Mouse (Mus musculus): ENCODE results near the gene Foxp2.

Gene Foxp2

DNA sequence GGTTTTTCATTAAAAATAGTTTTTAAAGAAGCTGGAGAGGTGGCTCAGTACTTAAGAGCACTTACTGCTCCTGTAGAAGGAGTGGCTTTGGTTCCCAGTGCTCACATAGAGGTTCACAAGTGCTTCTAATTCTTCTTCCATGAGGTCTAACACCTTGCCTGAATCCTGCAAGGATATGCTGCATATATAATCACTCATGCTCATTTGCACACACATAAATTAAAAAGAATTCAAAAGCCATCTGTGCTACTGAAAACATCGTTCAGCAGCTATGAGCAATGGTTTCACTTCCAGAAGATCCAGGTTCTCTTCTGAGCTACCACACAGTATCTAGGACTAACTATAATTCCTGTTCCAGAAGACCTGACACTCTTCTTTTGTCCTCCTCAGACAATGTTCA is 200.4 kb downstream of the Foxp2 start:
- DNase-seq (ENCODE audit: low spot score): no peak

DNA sequence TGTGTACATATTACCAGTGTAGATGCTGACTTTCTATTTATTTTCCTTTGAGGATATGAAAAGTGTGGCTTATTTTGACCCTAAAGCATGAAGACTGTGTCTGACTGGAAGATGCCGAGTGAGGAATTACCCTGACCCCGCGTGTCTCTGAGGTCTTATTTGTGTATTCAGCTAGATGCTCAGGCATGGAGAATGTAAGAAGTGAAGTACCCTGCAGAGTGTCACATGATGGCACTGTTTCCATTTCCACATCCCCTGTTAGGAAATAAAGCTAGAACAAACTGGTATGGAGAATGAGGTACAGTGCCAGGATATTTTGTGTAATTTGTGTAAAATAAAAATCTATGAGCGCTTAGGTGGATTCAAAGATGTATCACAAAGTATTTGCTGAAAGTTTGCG is 219.8 kb downstream of the Foxp2 start:
- no peak for DNase-seq (ENCODE audit: low spot score)

DNA sequence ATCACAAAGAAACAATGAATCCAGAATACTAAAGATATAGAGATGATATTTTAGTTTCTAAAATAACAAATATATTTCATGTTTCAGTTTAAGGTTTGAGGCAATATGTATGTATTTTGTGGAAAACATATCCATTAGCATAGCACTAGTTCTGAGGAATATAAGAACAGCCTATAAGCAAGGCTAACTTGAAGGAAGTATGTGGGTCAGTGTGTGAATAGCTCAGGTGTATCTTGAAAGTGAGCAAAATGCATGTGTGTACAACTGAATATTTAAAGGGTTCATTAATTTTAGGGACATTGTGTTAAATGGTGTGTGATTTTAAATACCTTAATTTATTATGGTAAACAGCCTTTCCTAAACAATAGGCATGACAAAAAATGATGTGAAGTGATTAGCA is 220.2 kb downstream of the Foxp2 start:
- DNase-seq (ENCODE audit: low spot score): no peak

DNA sequence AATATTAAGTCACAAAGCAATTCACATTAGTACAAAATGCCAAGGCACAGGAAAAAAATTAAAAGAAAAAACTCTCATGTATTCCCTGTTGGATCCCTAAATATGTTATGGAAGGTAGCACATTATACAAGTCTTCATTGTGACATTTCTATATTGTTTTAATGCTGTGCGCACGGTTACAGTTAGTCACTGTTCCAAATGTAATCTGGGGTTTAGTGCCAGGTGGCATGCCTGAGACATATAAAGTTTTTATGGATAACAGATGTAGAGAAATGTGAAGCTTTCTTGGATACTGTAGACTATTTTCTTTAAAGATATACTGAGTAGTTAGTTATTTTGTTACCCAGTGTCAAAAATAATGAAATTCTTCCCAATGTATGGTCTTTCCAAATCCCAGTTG is 229.0 kb downstream of the Foxp2 start:
- no peak for DNase-seq (ENCODE audit: low spot score)

DNA sequence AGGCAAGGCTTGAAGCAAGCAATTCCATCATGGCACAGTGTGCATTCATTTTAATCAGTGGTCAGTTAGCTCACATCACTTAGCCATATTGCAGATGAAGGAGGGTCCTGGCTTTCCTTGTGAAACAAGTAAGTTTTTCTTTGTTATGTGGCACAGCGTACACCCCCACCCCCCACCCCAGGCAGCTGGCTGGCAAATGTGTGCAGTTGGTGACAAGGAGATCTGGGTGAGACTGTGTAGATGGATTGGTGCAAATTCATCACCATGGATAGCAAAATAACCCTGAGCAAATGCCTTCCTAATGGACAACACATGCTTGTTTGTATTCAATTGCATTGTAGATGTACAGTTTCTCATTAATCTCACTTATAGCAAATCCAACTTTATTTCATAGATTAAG is 240.9 kb downstream of the Foxp2 start:
- no peak for DNase-seq (ENCODE audit: low spot score)

DNA sequence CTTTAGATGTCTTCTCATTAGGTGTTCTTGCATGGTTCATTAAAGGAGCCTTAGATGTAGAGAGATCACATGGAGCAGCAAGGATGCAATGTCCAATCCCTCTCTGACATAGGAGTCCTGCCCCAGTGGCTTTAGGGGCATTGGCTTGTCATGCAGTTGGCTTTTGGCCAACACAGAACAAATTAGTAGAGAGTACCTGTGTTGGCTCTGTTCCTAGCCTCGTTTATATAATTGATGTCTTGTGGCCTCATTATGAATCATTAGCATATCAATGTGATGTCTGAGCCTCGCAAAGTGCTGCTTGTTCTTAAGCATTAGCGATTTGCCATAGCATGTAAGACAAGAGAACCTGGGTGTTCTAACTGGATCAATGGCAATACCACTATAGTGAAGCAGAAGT is 250.5 kb downstream of the Foxp2 start:
- DNase-seq (ENCODE audit: low spot score): no peak

DNA sequence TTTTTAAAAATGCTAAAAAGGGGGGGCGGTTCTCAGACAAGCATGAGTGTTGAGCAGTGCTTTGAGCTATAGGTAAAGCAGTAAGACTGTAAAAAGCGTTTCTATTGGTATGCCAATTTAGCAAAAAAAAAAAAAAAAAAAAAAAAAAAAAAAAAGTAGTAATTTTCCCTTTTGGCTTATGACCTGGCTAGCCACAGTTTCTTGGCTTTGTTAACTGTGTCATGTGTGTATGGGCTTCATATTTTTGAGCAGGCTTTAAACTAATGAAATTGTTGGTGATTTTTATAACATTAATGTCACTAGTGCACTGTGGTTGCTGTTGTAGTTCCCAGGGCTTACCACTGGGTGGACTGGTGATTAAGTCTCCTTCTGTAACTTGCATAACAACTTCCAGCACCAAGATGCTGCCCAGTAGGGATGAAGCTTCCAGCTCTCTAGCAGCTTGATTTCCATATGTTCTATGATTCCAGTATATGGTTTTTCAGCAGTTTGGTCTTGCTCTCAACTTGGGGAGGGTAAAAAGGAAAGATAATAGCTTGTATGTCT is 262.4 kb downstream of the Foxp2 start:
- no peak for DNase-seq (ENCODE audit: low spot score)

DNA sequence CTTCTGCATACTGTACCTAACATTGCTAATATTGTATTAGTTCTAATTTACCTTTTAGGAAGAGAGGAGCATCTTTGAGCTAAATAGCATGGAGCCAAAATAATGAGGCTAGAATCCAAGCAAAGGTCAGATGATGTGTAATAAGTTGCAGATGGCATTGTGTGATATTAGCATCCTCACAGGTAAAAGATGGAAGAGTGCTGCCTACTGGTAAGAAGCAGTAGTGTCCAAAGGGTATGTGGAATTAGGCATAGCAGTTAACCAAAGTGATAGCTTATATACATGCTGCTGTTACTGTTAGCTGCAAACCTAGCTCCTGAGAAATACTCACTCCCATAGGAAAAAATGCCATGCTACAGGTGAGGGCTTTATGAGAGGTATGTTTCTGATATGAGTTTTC is 275.6 kb downstream of the Foxp2 start:
- DNase-seq (ENCODE audit: low spot score): no peak

DNA sequence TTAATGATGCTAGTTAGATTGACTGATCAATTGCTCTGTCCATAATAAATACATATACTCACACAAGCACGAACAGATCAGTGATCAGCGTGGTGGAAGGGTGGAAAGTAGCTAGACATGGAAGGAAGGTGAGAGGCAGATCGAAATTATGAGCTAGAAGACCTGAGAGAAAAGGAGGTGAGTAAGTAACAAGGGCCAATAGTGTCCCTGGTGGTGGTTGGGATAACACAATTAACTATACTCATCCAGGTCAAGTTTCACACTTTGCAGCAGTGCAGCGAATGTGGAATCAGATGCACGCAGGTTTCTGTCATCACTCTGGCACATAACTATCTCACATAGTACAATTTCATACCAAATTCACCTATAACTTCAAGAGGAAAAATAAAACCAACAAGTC is 291.7 kb downstream of the Foxp2 start:
- DNase-seq (ENCODE audit: low spot score): no peak

DNA sequence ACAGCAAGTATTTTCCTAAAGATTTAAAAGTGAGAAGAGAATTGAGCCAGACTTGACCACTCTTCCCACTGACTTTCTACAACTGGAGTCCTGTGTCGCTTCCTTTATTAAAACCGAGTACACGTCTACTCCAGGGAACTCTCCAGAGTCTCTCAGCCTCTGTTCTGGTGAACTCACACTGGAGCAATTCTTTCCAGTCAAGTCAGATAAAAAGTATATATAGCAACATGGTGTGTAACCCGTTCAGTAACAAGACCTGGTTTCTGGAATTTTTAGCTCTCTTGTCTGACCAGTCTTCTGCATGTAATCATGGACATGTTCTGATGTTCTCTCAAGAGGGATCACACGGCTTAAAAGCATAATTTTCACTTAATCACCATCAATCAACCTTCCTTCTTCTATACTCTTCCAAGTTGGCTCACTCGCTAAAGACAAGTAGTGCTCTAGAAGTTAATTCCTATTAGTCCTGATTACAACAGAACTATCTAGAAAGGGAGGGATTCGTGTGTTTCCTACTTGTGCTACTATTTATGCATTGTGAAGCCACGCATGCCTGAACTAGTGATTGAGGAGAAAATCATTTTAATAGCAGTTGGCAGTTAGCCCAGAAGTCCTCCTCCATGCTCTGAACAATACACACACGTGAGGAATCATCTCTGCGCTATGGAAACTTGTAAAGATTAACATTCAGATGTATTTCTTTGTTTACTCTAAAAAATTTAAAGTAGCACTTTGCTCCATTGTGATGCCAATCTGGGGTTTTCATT is 341.2 kb downstream of the Foxp2 start:
- DNase-seq (ENCODE audit: low spot score): no peak

DNA sequence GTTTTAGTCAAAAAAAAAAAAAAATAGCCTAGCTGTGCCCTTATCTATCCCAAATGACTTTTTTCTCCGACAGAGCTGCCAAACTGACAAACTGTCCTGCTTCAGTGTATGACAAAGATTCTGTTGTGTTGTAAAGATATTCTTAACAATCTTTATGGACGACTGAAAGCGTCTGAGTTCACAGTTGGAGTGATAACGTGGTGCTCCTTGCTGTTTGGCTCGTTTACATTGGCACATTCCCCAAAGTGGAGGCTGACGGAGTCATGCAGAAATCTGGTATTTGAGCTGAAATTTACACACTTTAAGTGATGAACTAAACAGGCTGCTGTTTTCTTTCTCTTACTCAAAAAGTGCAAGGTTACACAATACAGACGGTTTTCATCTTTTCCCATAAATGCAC is 356.2 kb downstream of the Foxp2 start:
- DNase-seq (ENCODE audit: low spot score): no peak

DNA sequence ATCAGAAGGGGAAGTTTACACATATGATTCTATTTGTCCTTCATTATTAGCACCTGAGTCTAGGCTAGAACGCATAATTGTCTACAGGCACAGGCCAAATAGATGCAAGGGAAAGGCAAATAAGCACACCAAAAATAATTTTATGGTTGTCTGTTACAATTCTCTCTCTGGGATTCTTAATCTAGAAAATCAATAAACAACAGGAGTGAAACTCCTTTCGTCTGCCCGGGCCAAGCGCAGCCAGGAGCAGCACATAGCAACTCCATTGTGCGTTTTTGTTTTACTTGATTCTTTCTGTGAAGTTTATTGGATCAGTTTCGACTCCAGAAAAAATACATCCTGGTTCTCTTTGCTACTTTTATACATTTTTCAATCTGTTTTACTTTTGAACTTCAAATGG is 356.7 kb downstream of the Foxp2 start:
- no peak for DNase-seq (ENCODE audit: low spot score)

DNA sequence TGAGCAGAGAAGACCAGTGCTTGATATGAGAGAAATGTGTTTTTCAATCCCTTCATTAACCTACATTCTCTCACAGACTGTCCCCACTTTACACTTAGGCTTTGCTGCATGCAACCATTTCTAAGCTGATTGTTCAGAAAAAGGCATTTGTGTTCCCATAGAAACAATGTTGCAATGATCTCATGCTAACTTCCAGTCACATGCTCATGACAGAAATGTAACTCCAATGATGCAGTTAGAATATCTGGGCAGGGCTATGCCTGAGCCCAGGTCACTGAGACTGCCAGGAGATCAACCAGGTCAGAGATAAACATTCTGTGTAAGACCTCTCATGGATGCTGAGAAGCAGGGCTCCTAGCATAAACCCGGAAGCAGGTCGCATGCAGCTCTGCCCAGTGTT is 367.0 kb downstream of the Foxp2 start:
- DNase-seq (ENCODE audit: low spot score): no peak

DNA sequence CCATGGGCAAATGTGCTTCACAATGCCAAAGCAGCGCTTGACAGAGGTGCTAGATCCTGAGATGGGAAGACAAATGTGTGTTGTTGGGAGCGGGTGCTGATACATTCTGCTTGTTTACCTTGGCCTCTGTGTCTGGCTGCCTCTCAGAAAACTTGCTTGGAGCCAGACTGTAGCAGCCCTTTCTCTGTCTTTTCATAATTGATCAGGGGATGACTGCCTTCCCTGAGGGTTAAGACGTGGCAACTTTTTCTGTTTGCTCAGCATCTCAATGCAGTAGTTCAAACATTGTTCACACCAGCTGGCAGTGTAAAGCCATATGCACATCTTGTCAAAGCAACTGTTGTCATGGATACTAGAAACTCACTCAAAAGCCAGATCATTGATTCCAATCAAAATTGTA is 384.1 kb downstream of the Foxp2 start:
- no peak for DNase-seq (ENCODE audit: low spot score)

DNA sequence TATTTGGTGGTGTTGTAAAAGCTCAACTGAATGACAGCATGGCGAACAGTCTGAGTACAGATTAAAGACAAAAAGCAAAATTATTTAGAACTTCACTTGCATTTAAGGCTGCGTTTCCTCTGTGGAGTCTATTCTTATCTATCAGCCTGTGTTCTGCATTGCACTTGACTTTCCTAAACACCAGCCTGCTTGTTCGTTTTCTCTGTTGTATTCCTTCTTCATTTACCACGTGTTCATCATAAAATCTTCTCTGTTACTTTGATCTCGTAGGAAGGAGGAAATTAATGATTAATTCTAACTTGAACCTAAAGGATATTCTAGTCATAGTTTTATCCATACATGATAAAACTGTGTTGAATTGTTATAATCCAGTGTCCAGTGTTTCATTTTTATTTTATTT is 392.9 kb downstream of the Foxp2 start:
- no peak for DNase-seq (ENCODE audit: low spot score)

DNA sequence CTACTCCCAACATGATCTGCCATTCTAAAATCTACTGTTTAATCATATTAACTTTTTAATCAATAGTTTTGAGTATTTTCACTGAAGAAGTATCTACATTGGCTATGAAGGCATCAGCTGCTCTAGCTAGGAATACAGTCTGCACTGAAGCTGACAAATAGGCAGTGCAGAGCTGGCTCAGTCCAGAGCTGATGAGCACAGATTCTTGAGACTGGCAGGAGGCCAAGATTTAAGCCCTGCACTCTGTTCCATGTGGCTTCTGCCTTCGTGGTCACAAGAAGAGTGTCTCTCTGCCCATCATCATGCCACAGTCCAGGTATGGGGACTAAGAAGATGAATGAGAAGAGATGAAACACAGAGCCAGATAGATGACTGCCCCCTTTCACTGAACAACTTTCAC is 398.1 kb downstream of the Foxp2 start:
- no peak for DNase-seq (ENCODE audit: low spot score)

DNA sequence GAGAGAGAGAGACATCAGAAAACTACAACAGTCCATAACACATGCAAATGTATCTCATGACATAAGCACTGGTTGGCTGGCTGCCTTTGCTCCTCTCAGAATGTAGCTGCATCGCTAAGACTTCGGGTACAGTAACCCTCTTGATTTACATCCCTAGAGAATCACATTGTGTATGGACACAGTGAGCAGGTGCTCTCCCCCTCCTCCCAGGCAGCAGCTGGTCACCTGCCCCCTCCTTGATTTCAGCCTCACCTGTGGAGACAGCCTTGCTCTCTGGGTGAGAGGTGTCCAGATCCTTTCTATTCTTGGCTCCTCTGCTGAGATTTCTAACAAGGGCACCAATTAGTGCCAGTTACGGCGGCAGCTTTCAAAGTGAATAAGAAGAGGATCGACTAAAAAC is 409.5 kb downstream of the Foxp2 start:
- no peak for DNase-seq (ENCODE audit: low spot score)

DNA sequence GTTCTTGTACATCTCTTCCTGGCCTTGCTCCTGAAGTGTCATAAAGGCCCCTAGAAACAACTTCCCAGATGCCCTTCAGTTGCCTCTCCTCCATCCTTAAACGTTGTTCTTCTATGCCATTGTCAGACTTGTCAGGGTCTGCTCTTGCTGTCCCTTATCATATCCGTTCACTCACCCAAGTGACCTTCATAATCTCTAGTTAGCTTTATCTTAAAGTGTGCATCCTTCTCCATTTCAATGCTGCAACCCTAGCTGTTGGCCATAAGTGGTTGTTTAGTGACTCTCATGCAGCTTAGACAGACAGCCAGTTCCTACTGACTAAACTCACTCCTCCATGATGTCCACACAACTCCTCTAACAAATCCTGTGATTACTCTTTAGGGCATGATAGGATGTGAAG is 415.8 kb downstream of the Foxp2 start:
- DNase-seq (ENCODE audit: low spot score): no peak

DNA sequence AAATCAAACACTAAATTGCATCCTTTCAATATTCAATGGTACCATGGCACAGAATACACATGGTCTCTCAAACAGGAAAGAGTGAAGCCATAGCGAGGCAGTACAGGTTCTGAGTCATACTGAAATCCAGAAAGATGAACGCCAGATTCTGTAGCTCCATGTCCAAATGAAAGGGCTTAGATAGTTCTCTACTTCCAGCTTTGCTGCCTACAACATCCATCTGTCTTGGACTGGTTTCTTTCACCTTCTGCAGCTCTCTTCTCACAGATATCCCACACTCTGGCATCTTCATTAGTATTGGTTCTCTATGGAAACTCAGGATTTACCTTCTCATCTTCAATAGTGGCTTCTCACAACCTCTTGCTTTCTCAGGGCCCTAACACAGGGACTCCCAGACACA is 417.2 kb downstream of the Foxp2 start:
- DNase-seq (ENCODE audit: low spot score): no peak

DNA sequence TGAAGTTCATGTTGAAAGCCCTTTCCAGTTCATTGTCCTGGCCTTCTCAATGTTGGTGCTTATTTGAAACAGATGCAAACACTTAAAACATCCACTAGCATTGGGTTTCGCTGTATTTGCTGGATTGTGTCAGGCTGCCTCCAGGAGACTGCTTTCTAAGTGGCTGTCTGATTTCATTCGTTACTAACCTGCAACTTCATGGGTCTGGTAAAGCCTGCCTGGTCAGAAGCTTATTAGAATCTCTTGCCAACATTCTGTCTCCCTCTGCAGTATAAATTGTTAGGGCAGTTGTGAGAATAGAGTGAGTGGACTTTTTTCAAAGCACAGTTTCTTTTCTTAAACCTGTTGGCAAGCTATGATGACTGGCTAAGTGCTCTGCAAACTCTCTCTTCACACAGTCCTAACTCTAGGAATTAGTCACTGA is 420.4 kb downstream of the Foxp2 start:
- peak; percentile 1 for DNase-seq (ENCODE audit: low spot score)

DNA sequence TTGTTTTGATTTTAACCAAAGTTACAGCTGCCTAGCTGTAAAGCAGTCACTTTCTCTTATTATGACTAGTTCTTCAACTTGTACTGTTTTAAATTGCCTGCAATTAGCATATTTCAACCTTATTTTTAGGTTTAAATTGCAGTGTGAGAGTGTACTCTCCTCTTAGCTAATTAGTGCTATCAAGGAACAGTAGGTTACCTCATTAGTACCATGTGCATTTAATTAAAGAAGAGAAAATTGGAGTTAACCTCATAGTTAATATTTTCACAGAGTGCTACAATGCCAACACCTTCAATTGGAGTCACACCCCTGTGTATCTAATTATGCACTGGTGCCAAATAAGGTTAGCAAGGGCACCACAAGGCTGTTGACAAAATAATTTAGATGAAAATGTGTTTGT is 421.9 kb downstream of the Foxp2 start:
- no peak for DNase-seq (ENCODE audit: low spot score)

DNA sequence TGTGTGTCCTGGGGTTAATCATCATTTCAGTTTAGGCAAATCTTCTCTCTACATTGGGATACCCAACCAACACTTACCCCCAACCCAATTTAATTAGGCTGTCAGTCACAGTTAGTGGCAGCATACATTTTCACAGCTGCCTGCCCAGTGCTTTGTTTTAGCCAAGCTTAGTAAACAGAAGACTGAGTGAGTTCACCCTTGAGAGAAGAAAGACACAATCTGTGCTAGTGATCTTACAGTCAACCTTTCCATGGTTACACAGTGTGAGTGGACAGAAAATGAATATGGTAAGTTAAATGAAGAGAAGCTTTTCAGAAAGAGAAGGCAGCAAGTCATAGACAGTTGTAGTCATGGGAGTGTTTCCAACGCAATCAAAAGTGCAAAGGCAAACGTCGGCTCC is 446.6 kb downstream of the Foxp2 start:
- DNase-seq (ENCODE audit: low spot score): no peak

DNA sequence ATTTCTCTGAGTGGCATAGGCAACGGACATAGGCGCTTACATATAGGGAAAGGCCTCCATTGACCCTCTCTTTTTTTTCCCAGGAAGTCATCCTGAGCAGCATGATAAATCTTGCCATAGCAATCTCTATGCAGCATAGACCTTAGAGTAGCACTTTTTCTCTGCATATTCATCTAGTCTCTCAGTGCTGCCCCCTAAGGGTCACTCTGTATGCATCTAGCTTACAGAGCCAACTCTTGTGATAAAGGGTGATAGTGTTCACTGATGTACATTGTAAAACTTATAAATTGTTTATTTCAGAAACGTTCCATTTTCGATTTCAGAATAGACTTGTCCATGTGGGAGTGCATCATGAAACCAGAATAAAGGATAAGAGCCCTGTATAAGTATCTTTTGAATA is 454.7 kb downstream of the Foxp2 start:
- DNase-seq (ENCODE audit: low spot score): no peak

DNA sequence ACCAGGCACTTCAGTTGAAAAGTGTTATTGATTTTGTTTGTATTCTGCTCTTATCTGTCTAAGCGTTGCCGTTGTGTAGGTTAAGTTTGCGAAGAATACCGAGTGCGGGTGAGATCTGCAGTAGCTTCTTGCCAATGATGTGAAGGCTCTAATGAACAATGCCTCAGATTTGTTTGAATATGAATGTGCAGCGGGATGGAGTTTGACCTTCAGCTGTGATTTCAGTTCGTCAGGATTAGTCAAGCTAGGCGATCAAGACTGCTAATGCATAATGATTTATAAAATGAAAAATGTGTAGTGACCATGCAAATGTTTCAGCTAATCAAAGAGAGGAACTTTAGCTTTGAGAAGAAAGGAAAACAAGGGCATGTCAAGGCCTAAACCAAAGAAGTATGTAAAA is 469.1 kb downstream of the Foxp2 start:
- DNase-seq (ENCODE audit: low spot score): no peak
